Mouse (Mus musculus): ENCODE data around the gene Atp8a1. TPM values are rescaled to one million over a fixed set of nuclear protein-coding genes. Genes with fewer than 3 reads are reported as not detected.
"Not testable (repeated sequence)": the region's sequence is repeated elsewhere in the genome, so short reads cannot be mapped to it uniquely, and the experiment has no call there.

Gene Atp8a1
- polyA plus RNA-seq, 1 experiment from 2014 or later = 17.8 TPM

DNA sequence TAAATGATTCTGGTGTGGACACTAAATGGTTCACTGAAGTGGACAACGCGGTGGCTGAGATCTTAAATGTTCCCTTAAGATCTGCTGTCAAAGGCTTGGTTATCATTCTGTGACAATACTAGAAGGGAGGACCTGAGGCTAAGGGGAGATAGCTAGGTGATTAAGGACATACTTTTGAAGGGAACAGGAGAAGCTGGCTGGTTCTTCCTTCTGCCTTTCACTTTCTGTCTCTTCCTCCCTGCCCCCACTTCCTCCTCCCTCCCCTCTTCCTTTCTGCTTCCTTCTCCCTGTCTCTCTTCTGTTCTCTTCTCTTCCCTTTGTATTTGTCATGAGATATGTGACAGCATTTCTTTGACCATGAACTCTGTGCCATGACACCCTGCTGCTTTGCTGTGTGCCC, 26.0 kb downstream of the Atp8a1 start:
- Histone ChIP-seq H3K4me3 (ENCODE audit: low read length) (no peak overlapping the region), H3K27me3 (ENCODE audit: control insufficient read depth, insufficient read depth, low read length) (no peaks in the 10 kb centered on the region), H3K4me2 (replicated peaks; ENCODE audit: low read depth, low read length) (no peak overlapping the region), H3K27ac (ENCODE audit: low read depth, low read length) (no peak overlapping the region), H3K9me3 (ENCODE audit: control insufficient read depth, low read length) (no peaks in the 10 kb centered on the region), H3K9ac (ENCODE audit: low read depth, low read length) (no peak overlapping the region), H3K36me3 (ENCODE audit: control insufficient read depth, insufficient read depth, low read length) (no peaks in the 10 kb centered on the region), H3K4me1 (ENCODE audit: control insufficient read depth, insufficient read depth, low read length) (no peaks in the 10 kb centered on the region)
- no peak for ATAC-seq (ENCODE audit: low FRiP score, low TSS enrichment)
- WGBS = 90% methylated on average over 2 of the region's 2 CpGs

DNA sequence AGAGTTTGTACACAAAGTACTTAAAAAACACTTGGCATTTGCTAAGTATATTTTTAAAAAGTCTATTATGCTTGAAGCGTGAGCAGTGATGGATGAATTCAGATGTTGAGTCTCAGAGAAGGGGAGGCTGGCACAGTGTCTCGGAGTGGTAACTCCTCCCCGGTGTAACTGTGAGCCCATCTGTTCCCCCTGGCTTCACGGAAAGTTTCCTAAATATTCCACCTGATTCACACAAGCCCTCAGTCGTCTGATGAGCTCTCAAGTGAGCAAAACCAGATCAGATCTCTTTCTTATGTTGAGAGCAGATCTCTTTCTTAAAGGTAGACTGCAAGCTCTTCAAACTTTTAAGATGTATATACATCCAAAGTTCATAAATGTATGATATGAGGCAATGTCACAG, 27.8 kb downstream of the Atp8a1 start:
- no peak overlapping the region for H3K27ac ChIP-seq (ENCODE audit: low read depth, low read length)
- no peak overlapping the region for H3K4me3 ChIP-seq (ENCODE audit: low read length)
- no peak overlapping the region for H3K9ac ChIP-seq (ENCODE audit: low read depth, low read length)
- WGBS = 66% methylated on average over 5 of the region's 5 CpGs
- ATAC-seq (ENCODE audit: low FRiP score, low TSS enrichment) = no peak
- H3K4me2 ChIP-seq (replicated peaks; ENCODE audit: low read depth, low read length) = no peak overlapping the region
- no peaks in the 10 kb centered on the region for H3K36me3 ChIP-seq (ENCODE audit: control insufficient read depth, insufficient read depth, low read length)
- no peaks in the 10 kb centered on the region for H3K9me3 ChIP-seq (ENCODE audit: control insufficient read depth, low read length)
- no peaks in the 10 kb centered on the region for H3K27me3 ChIP-seq (ENCODE audit: control insufficient read depth, insufficient read depth, low read length)
- no peaks in the 10 kb centered on the region for H3K4me1 ChIP-seq (ENCODE audit: control insufficient read depth, insufficient read depth, low read length)

DNA sequence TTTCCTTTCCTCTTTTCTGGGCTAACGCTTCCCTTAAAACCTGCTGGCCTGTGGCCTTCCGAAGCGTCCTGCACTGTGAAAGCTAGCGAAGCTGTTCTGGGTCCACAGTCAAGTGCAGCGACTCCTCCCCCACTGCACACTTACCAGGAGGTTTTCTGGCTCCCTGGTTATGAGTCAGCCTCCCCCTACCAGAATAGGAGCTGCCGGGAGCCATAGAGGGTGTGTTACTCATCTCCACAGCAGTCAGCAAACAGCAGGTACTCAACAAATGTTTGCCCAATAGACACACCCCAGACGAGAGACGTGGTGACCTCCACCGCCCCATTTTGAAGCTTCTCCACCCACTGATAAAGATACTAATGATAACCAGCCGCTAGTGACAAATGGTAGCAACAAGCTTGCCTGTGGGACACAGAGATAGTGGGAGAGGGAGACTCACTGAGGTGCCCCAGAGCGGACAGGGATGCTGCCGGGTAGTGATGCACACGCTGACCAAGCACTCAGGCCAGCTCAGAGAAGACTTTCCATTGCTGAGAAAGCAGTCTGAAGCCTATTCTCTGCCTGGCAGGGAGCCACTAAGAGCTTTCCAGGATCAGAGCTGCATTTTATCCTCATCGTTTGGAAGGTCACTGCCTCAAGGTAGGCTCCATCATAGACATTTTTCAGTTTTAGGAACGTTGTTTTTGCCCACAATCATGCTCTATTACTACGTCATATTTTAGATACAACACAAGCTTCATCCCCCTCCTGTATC, 31.5 kb downstream of the Atp8a1 start:
- H3K9me3 ChIP-seq (ENCODE audit: control insufficient read depth, low read length) = no peaks in the 10 kb centered on the region
- H3K4me1 ChIP-seq (ENCODE audit: control insufficient read depth, insufficient read depth, low read length) = no peaks in the 10 kb centered on the region
- 0 out of 2 replicates have a peak overlapping the region, but pooled peaks have one; percentile 12 for H3K9ac ChIP-seq (ENCODE audit: low read depth, low read length)
- no peak overlapping the region; the same call in 1 of the 2 replicates for H3K4me2 ChIP-seq (replicated peaks; ENCODE audit: low read depth, low read length)
- no peaks in the 10 kb centered on the region for H3K27me3 ChIP-seq (ENCODE audit: control insufficient read depth, insufficient read depth, low read length)
- peak; percentile 86 for ATAC-seq (ENCODE audit: low FRiP score, low TSS enrichment)
- no peak overlapping the region for H3K27ac ChIP-seq (ENCODE audit: low read depth, low read length)
- WGBS = 42% methylated on average over 16 of the region's 16 CpGs
- no peaks in the 10 kb centered on the region for H3K36me3 ChIP-seq (ENCODE audit: control insufficient read depth, insufficient read depth, low read length)
- no peak overlapping the region for H3K4me3 ChIP-seq (ENCODE audit: low read length)

DNA sequence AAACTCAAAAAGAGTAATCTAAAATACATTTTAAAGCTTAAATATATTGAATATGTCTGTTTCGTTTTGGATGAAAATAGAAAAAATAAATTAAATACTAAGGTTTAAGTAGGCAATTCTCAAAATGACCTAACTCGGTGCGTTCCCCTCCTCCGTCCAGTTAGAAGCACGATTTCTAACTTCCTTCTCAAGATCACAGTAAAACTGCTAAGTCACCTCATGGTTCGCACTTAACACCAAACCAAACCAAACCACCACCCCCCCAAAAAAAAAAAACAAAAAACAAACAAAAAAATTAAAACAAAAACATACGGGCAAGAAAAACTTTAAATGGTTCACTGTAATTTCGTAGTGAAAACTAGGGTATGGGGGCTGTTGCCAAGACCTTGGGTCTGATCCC, 32.2 kb downstream of the Atp8a1 start:
- not testable (repeated sequence) for H3K4me2 ChIP-seq (replicated peaks; ENCODE audit: low read depth, low read length); H3K9me3 ChIP-seq (ENCODE audit: control insufficient read depth, low read length); ATAC-seq (ENCODE audit: low FRiP score, low TSS enrichment); H3K36me3 ChIP-seq (ENCODE audit: control insufficient read depth, insufficient read depth, low read length); H3K4me3 ChIP-seq (ENCODE audit: low read length); H3K27ac ChIP-seq (ENCODE audit: low read depth, low read length); H3K9ac ChIP-seq (ENCODE audit: low read depth, low read length); H3K27me3 ChIP-seq (ENCODE audit: control insufficient read depth, insufficient read depth, low read length); H3K4me1 ChIP-seq (ENCODE audit: control insufficient read depth, insufficient read depth, low read length)
- WGBS = 65% methylated on average over 5 of the region's 8 CpGs

DNA sequence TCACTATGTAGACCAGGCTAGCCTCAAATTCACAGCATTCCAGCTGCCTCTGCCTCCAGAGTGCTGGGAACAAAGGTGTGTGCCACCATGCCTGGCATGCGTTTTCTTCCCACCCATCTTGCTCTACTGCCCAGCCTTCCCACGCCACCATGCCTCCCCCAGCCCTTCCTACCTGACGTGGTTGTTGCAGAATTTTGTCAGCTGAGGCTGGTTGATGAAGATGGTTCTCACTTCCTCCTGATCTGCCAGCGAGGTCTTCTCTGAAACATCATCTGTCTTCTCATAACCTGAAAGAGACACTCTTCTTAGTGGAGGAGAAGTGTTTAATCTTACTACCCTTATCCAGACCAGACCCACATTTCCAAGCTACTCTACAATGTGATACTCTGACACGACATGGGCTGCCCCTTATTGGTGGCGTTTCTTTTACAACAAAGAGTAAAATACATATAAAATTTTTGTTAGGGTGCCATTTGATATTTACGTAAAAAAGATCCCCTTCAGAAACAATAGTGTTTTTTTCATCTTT, 32.7 kb downstream of the Atp8a1 start:
- Histone ChIP-seq H3K4me3 (ENCODE audit: low read length) (no peak overlapping the region), H3K27ac (ENCODE audit: low read depth, low read length) (no peak overlapping the region), H3K4me1 (ENCODE audit: control insufficient read depth, insufficient read depth, low read length) (no peaks in the 10 kb centered on the region), H3K27me3 (ENCODE audit: control insufficient read depth, insufficient read depth, low read length) (no peaks in the 10 kb centered on the region), H3K4me2 (replicated peaks; ENCODE audit: low read depth, low read length) (no peak overlapping the region), H3K9ac (ENCODE audit: low read depth, low read length) (no peak overlapping the region), H3K9me3 (ENCODE audit: control insufficient read depth, low read length) (no peaks in the 10 kb centered on the region), H3K36me3 (ENCODE audit: control insufficient read depth, insufficient read depth, low read length) (no peaks in the 10 kb centered on the region)
- WGBS = 86% methylated on average over 7 of the region's 7 CpGs
- no peak for ATAC-seq (ENCODE audit: low FRiP score, low TSS enrichment)

DNA sequence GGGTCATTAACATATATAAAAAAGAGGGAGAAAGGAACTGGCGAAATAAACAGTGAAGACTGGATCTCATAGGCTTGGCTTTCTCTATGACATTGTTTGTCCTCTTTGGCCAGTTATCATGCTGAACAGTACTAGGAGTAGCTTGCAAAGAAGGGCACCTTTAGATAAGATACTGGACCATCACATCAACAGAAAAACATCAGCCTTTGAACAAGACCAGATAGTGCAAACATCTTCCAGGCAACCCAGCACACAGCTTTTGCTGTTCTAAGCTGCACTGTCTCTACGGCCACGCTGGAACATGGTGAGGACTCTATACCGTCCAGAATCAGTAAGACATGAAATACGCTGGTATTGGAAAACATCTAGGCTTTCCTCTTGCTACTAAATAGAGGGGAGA, 33.9 kb downstream of the Atp8a1 start:
- Histone ChIP-seq H3K4me3 (ENCODE audit: low read length) (no peak overlapping the region), H3K27ac (ENCODE audit: low read depth, low read length) (no peak overlapping the region), H3K36me3 (ENCODE audit: control insufficient read depth, insufficient read depth, low read length) (no peaks in the 10 kb centered on the region), H3K27me3 (ENCODE audit: control insufficient read depth, insufficient read depth, low read length) (no peaks in the 10 kb centered on the region), H3K4me2 (replicated peaks; ENCODE audit: low read depth, low read length) (no peak overlapping the region), H3K9ac (ENCODE audit: low read depth, low read length) (no peak overlapping the region), H3K9me3 (ENCODE audit: control insufficient read depth, low read length) (no peaks in the 10 kb centered on the region), H3K4me1 (ENCODE audit: control insufficient read depth, insufficient read depth, low read length) (no peaks in the 10 kb centered on the region)
- 96% methylated on average over 5 of the region's 5 CpGs for WGBS
- ATAC-seq (ENCODE audit: low FRiP score, low TSS enrichment) = no peak

DNA sequence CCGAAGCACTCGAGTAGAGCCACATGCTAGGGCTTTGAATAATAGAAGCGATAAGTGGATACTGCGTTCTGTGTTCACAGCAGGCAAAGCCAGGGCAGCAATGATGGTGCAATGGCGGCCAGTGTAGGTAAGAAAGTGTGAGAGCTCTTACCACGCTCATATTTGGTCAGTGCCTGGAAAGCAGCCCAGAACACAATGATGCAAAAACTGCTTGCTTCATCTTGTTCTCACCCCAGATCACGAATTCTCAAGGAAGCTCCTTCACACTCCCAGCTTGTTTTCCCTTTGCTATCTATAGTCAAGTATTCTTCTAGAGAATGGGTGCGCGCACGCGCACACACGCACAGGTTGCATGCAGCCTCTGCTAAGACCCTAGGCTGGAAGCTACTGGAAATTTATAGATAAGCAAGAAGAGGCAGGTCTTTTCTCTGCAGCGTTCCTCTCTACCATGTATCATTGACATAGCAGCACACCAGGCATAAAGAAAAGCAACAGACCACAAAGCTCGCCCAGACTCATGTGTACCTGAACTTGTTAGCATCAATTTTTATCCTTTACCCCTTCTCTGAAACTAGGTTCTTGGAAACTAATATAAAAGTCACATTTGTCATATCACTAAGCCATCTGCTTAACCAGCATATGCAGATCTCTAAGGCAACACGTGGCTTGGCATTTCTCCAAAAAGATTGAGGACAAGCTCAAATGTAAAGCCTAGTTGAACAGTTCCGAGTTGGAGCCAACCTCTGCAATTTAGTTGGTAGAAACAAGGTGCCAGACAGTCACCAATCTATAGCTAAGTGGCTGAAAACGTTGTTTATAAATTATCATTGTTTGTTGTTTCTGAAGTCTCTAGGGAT, 44.8 kb downstream of the Atp8a1 start:
- no peak overlapping the region for H3K27ac ChIP-seq (ENCODE audit: low read depth, low read length)
- no peak overlapping the region for H3K9ac ChIP-seq (ENCODE audit: low read depth, low read length)
- H3K4me2 ChIP-seq (replicated peaks; ENCODE audit: low read depth, low read length) = no peak overlapping the region
- H3K4me1 ChIP-seq (ENCODE audit: control insufficient read depth, insufficient read depth, low read length) = peaks cover 5% of the 10 kb centered on the region; the same call in 1 of the 2 replicates
- ATAC-seq (ENCODE audit: low FRiP score, low TSS enrichment) = no peak
- no peaks in the 10 kb centered on the region for H3K27me3 ChIP-seq (ENCODE audit: control insufficient read depth, insufficient read depth, low read length)
- H3K4me3 ChIP-seq (ENCODE audit: low read length) = no peak overlapping the region
- no peaks in the 10 kb centered on the region for H3K36me3 ChIP-seq (ENCODE audit: control insufficient read depth, insufficient read depth, low read length)
- H3K9me3 ChIP-seq (ENCODE audit: control insufficient read depth, low read length) = no peaks in the 10 kb centered on the region
- WGBS = 90% methylated on average over 17 of the region's 17 CpGs

DNA sequence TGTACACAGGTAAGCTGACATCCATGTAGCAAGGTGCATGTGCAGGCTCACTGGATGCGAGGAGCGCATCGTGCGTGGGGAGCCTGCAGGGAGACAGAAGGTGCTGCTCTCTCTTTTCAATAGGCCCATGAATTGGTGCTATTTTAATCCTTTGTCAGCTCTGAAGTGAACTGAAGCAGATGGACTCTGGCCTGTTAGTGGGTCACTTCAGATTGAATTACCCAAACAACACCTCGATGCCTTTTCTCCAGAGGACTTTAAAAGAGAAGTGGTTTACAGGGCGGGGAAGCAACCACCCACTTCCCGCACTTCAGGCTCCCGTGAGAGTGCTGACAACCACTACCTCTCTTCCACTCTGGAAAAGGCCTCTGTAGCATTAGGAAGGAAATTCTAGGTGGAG, 46.4 kb downstream of the Atp8a1 start:
- Histone ChIP-seq H3K27me3 (ENCODE audit: control insufficient read depth, insufficient read depth, low read length) (no peaks in the 10 kb centered on the region), H3K4me2 (replicated peaks; ENCODE audit: low read depth, low read length) (no peak overlapping the region), H3K9ac (ENCODE audit: low read depth, low read length) (no peak overlapping the region), H3K4me3 (ENCODE audit: low read length) (no peak overlapping the region), H3K4me1 (ENCODE audit: control insufficient read depth, insufficient read depth, low read length) (peaks cover 10% of the 10 kb centered on the region; the same call in 1 of the 2 replicates), H3K36me3 (ENCODE audit: control insufficient read depth, insufficient read depth, low read length) (no peaks in the 10 kb centered on the region), H3K27ac (ENCODE audit: low read depth, low read length) (no peak overlapping the region), H3K9me3 (ENCODE audit: control insufficient read depth, low read length) (no peaks in the 10 kb centered on the region)
- no peak for ATAC-seq (ENCODE audit: low FRiP score, low TSS enrichment)
- 46% methylated on average over 8 of the region's 8 CpGs for WGBS

DNA sequence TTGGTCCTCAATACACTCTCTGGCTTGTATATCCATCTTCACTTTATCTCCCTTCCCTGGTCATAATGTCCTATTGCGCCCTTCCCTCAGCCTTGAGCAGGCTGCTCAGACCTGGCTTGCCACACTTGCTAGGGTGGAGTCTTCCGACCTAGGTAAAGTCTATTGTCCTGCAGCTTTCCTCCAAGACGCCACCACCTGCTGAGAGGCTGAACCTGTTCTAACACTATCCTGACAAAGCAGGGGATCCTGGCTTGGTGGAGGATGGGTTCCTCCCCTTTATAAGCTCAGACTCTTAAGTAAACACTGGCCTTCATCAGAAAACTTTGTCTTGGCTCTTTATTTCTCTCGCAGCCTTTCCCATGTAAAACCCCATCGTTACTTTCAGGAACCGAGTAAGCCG, 47.4 kb downstream of the Atp8a1 start:
- Histone ChIP-seq H3K4me3 (ENCODE audit: low read length) (no peak overlapping the region), H3K4me1 (ENCODE audit: control insufficient read depth, insufficient read depth, low read length) (peaks cover 10% of the 10 kb centered on the region; the same call in 1 of the 2 replicates), H3K4me2 (replicated peaks; ENCODE audit: low read depth, low read length) (no peak overlapping the region), H3K27me3 (ENCODE audit: control insufficient read depth, insufficient read depth, low read length) (no peaks in the 10 kb centered on the region), H3K27ac (ENCODE audit: low read depth, low read length) (no peak overlapping the region), H3K9ac (ENCODE audit: low read depth, low read length) (no peak overlapping the region), H3K9me3 (ENCODE audit: control insufficient read depth, low read length) (no peaks in the 10 kb centered on the region), H3K36me3 (ENCODE audit: control insufficient read depth, insufficient read depth, low read length) (no peaks in the 10 kb centered on the region)
- WGBS = 81% methylated on average over 7 of the region's 7 CpGs
- ATAC-seq (ENCODE audit: low FRiP score, low TSS enrichment) = no peak

Measured in kidney, embryonic 14.5 days (tissue).